Mouse (Mus musculus): ENCODE results near the gene Fkbp15. TPM values are rescaled to one million over a fixed set of nuclear protein-coding genes. Genes with fewer than 3 reads are reported as not detected.

The Fkbp15 gene
- polyA plus RNA-seq (2017; shearing (Covaris generic)): 43.9 TPM

DNA sequence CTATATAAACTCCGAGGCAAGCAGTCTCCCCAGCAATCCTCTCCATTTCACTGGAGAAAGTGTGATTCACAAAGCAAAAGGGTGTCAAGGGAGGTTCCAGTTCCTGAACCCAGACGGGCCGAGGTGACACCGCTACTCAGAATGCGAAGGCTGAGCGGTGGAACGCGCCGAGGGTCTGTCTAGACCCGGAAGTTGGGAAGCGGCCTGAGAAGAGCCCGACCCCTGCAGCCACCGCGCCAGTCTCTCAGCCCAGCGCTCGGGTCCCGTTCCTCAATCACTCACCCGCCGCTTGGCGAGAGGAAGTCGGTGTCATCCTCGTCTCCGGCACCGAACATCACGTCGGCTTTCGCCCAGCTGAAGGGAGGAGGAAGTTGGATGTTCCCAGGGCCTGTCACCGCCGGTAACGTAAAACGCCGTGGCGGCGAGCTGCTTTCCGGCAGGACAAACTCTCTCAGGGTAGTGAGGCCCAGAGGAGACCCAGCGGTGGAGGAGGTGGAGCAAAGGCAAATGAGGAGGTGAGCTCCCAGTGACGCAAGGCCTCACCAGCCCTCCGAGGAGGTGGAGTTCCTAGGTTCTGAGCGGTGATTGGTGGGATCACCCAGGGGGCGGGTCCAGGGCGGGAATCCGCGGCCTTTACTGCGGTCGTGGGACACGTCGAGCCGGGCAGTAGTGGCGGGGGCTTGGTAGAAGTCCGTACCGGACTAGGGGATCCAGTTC lies at the start of gene Fkbp15, which contains the start of gene Slc31a1:
Gene Fkbp15 (minus strand): TSS at position 461 of the 717 bp plus-strand sequence.
Gene Slc31a1 (plus strand): TSS at position 640 of the 717 bp plus-strand sequence.

DNA sequence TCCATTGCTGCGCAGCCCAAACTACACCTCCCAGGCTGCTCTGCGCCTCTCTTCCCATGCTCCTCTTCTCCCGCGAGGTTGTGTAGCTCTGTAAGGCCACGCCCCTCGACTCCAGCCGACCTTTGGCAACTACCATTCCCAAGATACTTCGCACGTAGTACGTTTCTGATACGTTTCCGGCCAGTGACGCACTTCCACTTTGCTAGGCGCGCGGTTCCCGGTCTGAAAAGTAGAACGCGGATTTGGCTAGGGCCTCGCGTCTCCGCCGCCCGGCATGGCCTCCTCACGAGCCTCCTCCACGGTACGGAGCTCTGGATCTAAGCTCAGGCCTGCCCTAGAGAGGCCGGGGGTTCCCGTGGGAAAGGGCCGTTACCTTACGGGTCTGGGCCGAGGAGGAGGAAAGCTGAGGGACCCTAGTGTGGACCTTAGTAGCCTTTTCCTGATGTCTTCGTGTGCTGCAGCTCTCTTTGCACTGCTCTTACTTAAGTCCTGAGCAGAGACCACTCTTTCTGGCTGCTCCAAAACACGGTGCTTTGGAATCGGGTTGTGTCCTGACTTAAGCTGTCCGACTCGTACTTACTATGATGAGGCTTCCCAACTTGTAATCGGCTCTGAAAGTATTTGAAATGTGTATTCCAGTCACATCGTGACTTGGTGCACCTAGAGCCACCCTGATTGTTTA lies 48.4 kb upstream of the Fkbp15 start, which contains the start of the genes Cdc26 and Prpf4:
Gene Cdc26 (minus strand): TSS at position 42 of the 682 bp plus-strand sequence.
Gene Prpf4 (plus strand): TSS at position 197 of the 682 bp plus-strand sequence.

DNA sequence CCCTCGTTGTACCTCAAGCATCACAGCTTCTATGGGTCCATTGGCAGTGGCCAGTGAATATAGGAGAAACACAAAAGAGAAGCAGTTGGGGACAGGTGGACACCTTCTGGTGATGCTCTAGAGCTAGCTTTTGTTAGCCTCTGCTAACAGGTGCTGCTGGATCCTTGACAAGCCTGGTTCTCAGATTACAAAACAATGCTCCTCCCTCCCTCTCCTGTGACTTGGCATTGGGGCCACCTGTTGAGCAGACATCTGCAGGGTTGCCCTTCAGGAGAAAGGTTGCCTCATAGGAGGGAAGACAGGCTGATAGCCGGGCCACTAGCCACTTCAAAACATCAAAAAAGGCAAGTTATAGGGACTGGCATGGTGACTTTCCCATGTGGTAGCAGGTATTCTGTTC lies 98.1 kb downstream of the Fkbp15 start, which contains the start of gene Slc31a2:
Gene Slc31a2 (plus strand): TSS at position 287 of the 400 bp plus-strand sequence.

Other genes starting within 250 kb of the Fkbp15 start
- not detected for gene Mup21, start 209.7 kb downstream of the Fkbp15 start, polyA plus RNA-seq (2017; shearing (Covaris generic))
- 0.15 TPM for gene Zfp37, start 129.5 kb downstream of the Fkbp15 start, polyA plus RNA-seq (2017; shearing (Covaris generic))
- gene Slc31a2, start 98.0 kb downstream of the Fkbp15 start, polyA plus RNA-seq (2017; shearing (Covaris generic)): 5.7 TPM
- gene Slc31a1, start 179 bp upstream of the Fkbp15 start, polyA plus RNA-seq (2017; shearing (Covaris generic)): 17.0 TPM
- gene Cdc26, start 48.1 kb upstream of the Fkbp15 start, polyA plus RNA-seq (2017; shearing (Covaris generic)): 43.4 TPM
- gene Prpf4, start 48.2 kb upstream of the Fkbp15 start, polyA plus RNA-seq (2017; shearing (Covaris generic)): 25.6 TPM
- gene Rnf183, start 74.7 kb upstream of the Fkbp15 start, polyA plus RNA-seq (2017; shearing (Covaris generic)): not detected
- gene Wdr31, start 110.3 kb upstream of the Fkbp15 start, polyA plus RNA-seq (2017; shearing (Covaris generic)): 0.83 TPM
- 22.3 TPM for gene Bspry, start 119.5 kb upstream of the Fkbp15 start, polyA plus RNA-seq (2017; shearing (Covaris generic))
- not detected for gene Hdhd3, start 142.9 kb upstream of the Fkbp15 start, polyA plus RNA-seq (2017; shearing (Covaris generic))
- 26.2 TPM for gene Alad, start 159.4 kb upstream of the Fkbp15 start, polyA plus RNA-seq (2017; shearing (Covaris generic))
- gene Pole3, start 164.5 kb upstream of the Fkbp15 start, polyA plus RNA-seq (2017; shearing (Covaris generic)): 13.1 TPM
- not detected for gene 4933430I17Rik, start 164.8 kb upstream of the Fkbp15 start, polyA plus RNA-seq (2017; shearing (Covaris generic))
- 65.8 TPM for gene Rgs3, start 199.3 kb upstream of the Fkbp15 start, polyA plus RNA-seq (2017; shearing (Covaris generic))

All from effector memory CD4-positive, alpha-beta T cell, adult 7 months (primary cell).